Mouse (Mus musculus) kidney, postnatal 4 days (tissue): ENCODE data around the gene Bmf.

Experiments
- DNase-seq, 2 experiments: peaks; one replicate each; pipeline ENCODE4 v3.0.0; 2021; ENCODE audit warnings: mixed read lengths in 2 of 2

Bmf gene

GRCm38 (mm10) chr2:118479550-118479909 is 70.0 kb downstream of the Bmf start, which contains the start of gene Srp14:
Srp14 (minus strand) TSS chr2:118479711.
- DNase-seq: peak; percentile 95 to 97

GRCm38 (mm10) chr2:118478833-118479549 is 70.5 kb downstream of the Bmf start:
- peak in 1 of 2 experiments; percentile 24 for DNase-seq
